Mouse (Mus musculus) intestine, embryonic 16.5 days (tissue): Measurements from ENCODE around the gene Abca13. TPM values are rescaled to one million over a fixed set of nuclear protein-coding genes. Genes with fewer than 3 reads are reported as not detected.
"Not testable (repeated sequence)": the region's sequence is repeated elsewhere in the genome, so short reads cannot be mapped to it uniquely, and the experiment has no call there.

Experiments
- ATAC-seq: fragments of 200-750 bp; cut with Nextera tagmentation; 2 replicates; pipeline ENCODE4 v1.8.0; 2017; ENCODE audit warnings: moderate TSS enrichment, moderate library complexity
- H3K27ac ChIP-seq: fragments of 300-500 bp; sonication (generic); 2 replicates; pipeline ENCODE4 v1.5.1; 2014; ENCODE audit warnings: mild to moderate bottlenecking, low read length
- H3K27me3 ChIP-seq: fragments of 300-500 bp; sonication (generic); replicated peaks from 2 replicates; pipeline ENCODE4 v1.6.1; 2014; ENCODE audit warnings: low read length, control low read depth, mixed read lengths; ENCODE audit not compliant: control insufficient read depth, insufficient read depth
- H3K36me3 ChIP-seq: fragments of 300-500 bp; sonication (generic); 2 replicates; pipeline ENCODE4 v1.6.1; 2014; ENCODE audit warnings: low read length, control low read depth; ENCODE audit not compliant: control insufficient read depth, insufficient read depth
- H3K4me1 ChIP-seq: fragments of 300-500 bp; sonication (generic); 2 replicates; pipeline ENCODE4 v1.6.1; 2014; ENCODE audit warnings: low read length, control low read depth, mixed read lengths; ENCODE audit not compliant: control insufficient read depth, insufficient read depth
- H3K4me2 ChIP-seq: fragments of 300-500 bp; sonication (generic); 2 replicates; pipeline ENCODE4 v1.6.1; 2014; ENCODE audit warnings: low read depth, low read length, control low read depth
- H3K4me3 ChIP-seq: fragments of 300-500 bp; sonication (generic); 2 replicates; pipeline ENCODE4 v1.5.1; 2014; ENCODE audit warnings: mild to moderate bottlenecking, low read length
- H3K9ac ChIP-seq: fragments of 300-500 bp; sonication (generic); 2 replicates; pipeline ENCODE4 v1.6.1; 2014; ENCODE audit warnings: low read depth, low read length
- H3K9me3 ChIP-seq: fragments of 300-500 bp; sonication (generic); 2 replicates; pipeline ENCODE4 v1.6.1; 2016; ENCODE audit warnings: low read length, control low read depth; ENCODE audit not compliant: control insufficient read depth
- WGBS: fragments of 180-500 bp; shearing (Covaris S2); extraction: QIAGEN DNeasy Blood & Tissue Kit; methylation state at CpG from one replicate; pipeline ENCODE4 v1.1.7; 2014; 5-methylcytosine and 5-hydroxymethylcytosine counted together
- polyA plus RNA-seq: library from polyadenylated mRNA; unstranded; fragments of >200 nt; fragmentation: Nextera tagmentation; extraction: Ambion mirVana; gene quantifications from 2 replicates; pipeline ENCODE4 v1.2.1, GENCODE M21; 2015

Gene Abca13
- polyA plus RNA-seq, 1 experiment from 2014 or later = 0.89 TPM

DNA sequence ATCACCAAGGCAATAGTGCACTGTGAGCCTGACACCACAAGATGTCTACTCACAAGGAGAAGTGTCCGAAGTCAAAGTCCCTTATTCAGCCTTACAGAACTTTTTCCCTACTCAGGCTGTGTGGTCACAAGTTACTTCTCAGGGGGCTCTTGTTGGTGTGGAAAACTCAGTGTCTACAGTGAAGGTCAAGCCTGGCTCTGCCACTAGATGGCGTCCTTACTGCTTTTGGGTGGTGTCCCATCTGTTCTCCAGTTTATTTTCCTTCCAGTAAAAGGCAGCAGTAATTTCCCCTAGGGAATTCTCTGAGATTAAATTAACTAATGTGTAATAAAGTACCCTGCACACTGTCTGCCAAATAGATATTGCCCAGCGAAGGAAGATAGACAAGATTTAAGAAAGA is 156.0 kb downstream of the Abca13 start:
- H3K9ac ChIP-seq = no peak overlapping the region
- ATAC-seq = no peak
- 48% methylated on average over 3 of the region's 3 CpGs for WGBS

DNA sequence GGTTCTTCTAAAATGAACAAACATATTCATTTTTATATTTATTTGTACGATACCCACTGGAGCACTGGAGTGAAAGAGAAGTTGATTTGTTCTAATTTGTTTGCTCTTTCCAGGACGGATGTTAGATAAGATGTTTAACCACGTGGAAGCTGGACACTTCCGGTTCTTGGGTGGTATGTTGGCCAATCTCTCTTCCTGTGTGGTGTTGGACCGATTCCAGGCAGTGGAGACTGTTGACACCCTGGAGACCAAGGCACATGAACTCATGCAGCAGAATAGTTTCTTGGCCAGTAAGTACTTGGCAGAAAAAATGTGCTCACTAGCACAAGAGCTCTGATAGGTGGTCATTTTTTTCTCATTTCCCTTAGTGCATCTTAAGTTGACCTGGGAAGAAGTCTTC is 181.4 kb downstream of the Abca13 start:
- H3K27me3 ChIP-seq = no peaks in the 10 kb centered on the region
- WGBS = 64% methylated on average over 5 of the region's 5 CpGs
- H3K4me1 ChIP-seq = no peaks in the 10 kb centered on the region
- H3K9ac ChIP-seq = no peak overlapping the region
- no peak overlapping the region for H3K4me2 ChIP-seq
- H3K36me3 ChIP-seq = no peaks in the 10 kb centered on the region
- H3K27ac ChIP-seq = no peak overlapping the region
- no peak for ATAC-seq
- no peaks in the 10 kb centered on the region for H3K9me3 ChIP-seq
- H3K4me3 ChIP-seq = no peak overlapping the region

More for the DNA sequence above, 156.0 kb downstream of the Abca13 start:
- H3K36me3 ChIP-seq = no peaks in the 10 kb centered on the region
- no peak overlapping the region for H3K4me3 ChIP-seq
- no peaks in the 10 kb centered on the region for H3K27me3 ChIP-seq
- H3K9me3 ChIP-seq = no peaks in the 10 kb centered on the region
- H3K4me2 ChIP-seq = no peak overlapping the region
- H3K27ac ChIP-seq = no peak overlapping the region
- H3K4me1 ChIP-seq = no peaks in the 10 kb centered on the region

DNA sequence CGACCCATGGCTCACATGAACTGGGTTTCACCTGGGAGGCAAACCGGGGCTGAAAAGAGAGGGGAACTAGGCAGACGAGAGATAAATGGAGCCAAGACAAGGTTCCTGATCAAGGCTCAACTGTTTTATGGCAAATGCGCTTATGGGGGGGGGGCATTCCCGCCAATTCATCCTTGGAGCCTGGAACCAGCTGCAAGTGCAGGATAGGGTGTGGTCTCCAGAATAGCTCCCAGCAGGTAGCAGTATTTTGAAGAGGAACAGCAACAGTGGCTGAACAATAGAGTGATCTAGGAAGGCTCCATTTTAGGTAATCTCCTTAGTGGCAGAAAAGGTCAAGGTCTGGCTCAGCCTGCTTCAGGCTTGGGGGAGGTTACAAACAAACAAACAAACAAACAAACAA is 182.7 kb downstream of the Abca13 start:
- not testable (repeated sequence) for H3K27me3 ChIP-seq, H3K4me2 ChIP-seq, H3K9me3 ChIP-seq, H3K36me3 ChIP-seq, H3K9ac ChIP-seq, H3K27ac ChIP-seq, H3K4me3 ChIP-seq, H3K4me1 ChIP-seq, ATAC-seq
- 81% methylated on average over 5 of the region's 5 CpGs for WGBS

DNA sequence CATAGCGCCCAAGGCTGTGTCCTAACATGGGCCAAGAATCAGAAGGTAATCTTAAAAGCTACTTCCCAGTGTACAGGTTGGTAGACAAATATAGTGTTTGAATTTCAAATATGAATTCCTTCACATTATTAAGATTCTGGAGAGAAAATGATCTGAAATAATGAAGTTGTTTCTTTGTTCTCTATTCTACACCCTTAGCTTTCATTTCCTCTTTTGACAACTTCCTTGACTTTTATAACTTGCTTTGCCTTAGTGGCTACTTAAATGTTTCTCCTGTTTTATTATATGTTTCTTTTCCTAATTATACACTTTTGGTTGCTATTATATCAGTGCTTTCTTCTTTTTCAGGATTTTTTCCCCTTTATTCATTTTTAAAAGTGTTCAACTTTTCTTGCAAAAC is 196.8 kb downstream of the Abca13 start:
- Histone ChIP-seq H3K9ac (no peak overlapping the region), H3K4me2 (no peak overlapping the region), H3K4me3 (no peak overlapping the region), H3K27ac (no peak overlapping the region), H3K9me3 (no peaks in the 10 kb centered on the region), H3K27me3 (no peaks in the 10 kb centered on the region), H3K4me1 (no peaks in the 10 kb centered on the region), H3K36me3 (no peaks in the 10 kb centered on the region)
- 94% methylated on average over 1 of the region's 1 CpGs for WGBS
- ATAC-seq = no peak

DNA sequence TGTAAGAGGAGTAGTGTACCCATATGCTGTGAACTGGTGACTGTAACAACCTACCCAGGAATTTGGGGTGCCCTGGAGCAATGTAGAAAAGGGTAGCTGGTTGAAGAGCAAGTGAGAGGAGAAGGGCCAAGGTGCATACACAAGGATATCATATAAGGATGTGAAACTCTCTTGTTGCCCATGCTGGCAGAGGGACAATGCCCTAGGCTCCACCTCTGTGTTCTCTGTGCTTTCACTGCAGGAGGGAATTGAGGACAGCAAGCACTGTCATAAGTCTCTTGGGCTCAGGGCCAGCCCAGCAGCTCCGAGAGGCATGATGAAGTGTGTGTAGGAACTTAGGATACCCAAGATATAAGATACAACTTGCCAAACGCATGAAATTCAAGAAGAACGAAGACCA is 225.2 kb downstream of the Abca13 start:
- Histone ChIP-seq H3K9me3 (no peaks in the 10 kb centered on the region), H3K9ac (no peak overlapping the region), H3K4me3 (no peak overlapping the region), H3K36me3 (no peaks in the 10 kb centered on the region), H3K4me1 (no peaks in the 10 kb centered on the region), H3K4me2 (no peak overlapping the region), H3K27ac (no peak overlapping the region), H3K27me3 (no peaks in the 10 kb centered on the region)
- no peak for ATAC-seq
- 87% methylated on average over 3 of the region's 3 CpGs for WGBS

GRCm38 (mm10) chr11:9420205-9420604 is 228.5 kb downstream of the Abca13 start:
- Histone ChIP-seq H3K9me3 (no peaks in the 10 kb centered on the region), H3K9ac (no peak overlapping the region), H3K27me3 (no peaks in the 10 kb centered on the region), H3K36me3 (no peaks in the 10 kb centered on the region), H3K4me2 (no peak overlapping the region), H3K4me3 (no peak overlapping the region), H3K27ac (no peak overlapping the region), H3K4me1 (no peaks in the 10 kb centered on the region)
- no peak for ATAC-seq
- WGBS = 35% methylated on average over 2 of the region's 2 CpGs

GRCm38 (mm10) chr11:9427411-9427810 is 235.7 kb downstream of the Abca13 start:
- no peaks in the 10 kb centered on the region for H3K9me3 ChIP-seq
- 73% methylated on average over 3 of the region's 3 CpGs for WGBS
- no peak overlapping the region for H3K9ac ChIP-seq
- no peak for ATAC-seq
- no peaks in the 10 kb centered on the region for H3K36me3 ChIP-seq
- H3K27ac ChIP-seq = no peak overlapping the region
- H3K27me3 ChIP-seq = no peaks in the 10 kb centered on the region
- H3K4me2 ChIP-seq = no peak overlapping the region
- no peak overlapping the region for H3K4me3 ChIP-seq
- H3K4me1 ChIP-seq = no peaks in the 10 kb centered on the region

- 58% methylated on average over 5 of the region's 5 CpGs for WGBS
- Histone ChIP-seq H3K36me3 (no peaks in the 10 kb centered on the region), H3K27ac (no peak overlapping the region), H3K9me3 (no peaks in the 10 kb centered on the region), H3K4me1 (no peaks in the 10 kb centered on the region), H3K4me2 (no peak overlapping the region), H3K9ac (no peak overlapping the region), H3K4me3 (no peak overlapping the region), H3K27me3 (no peaks in the 10 kb centered on the region)
- ATAC-seq = no peak
These were observed 241.1 kb downstream of the Abca13 start for GRCm38 (mm10) chr11:9432807-9433206.

- no peak for ATAC-seq
- Histone ChIP-seq H3K27me3 (no peaks in the 10 kb centered on the region), H3K27ac (no peak overlapping the region), H3K9ac (no peak overlapping the region), H3K4me1 (no peaks in the 10 kb centered on the region), H3K4me3 (no peak overlapping the region), H3K4me2 (no peak overlapping the region), H3K36me3 (no peaks in the 10 kb centered on the region), H3K9me3 (no peaks in the 10 kb centered on the region)
These were observed 244.9 kb downstream of the Abca13 start for GRCm38 (mm10) chr11:9436617-9437016.

GRCm38 (mm10) chr11:9439781-9440180 is 248.0 kb downstream of the Abca13 start:
- no peaks in the 10 kb centered on the region for H3K9me3 ChIP-seq
- H3K27me3 ChIP-seq = no peaks in the 10 kb centered on the region
- H3K36me3 ChIP-seq = no peaks in the 10 kb centered on the region
- no peak overlapping the region for H3K4me3 ChIP-seq
- no peak for ATAC-seq
- WGBS = 74% methylated on average over 2 of the region's 2 CpGs
- no peak overlapping the region for H3K4me2 ChIP-seq
- no peaks in the 10 kb centered on the region for H3K4me1 ChIP-seq
- H3K27ac ChIP-seq = no peak overlapping the region
- H3K9ac ChIP-seq = no peak overlapping the region
